Mouse (Mus musculus) layer of hippocampus, postnatal 25 days (tissue): ENCODE measurements around the gene Adarb2. TPM values are rescaled to one million over a fixed set of nuclear protein-coding genes. Genes with fewer than 3 reads are reported as not detected.

ENCODE experiments used
- DNase-seq, 2 experiments: peaks; one replicate each; pipeline ENCODE4 v3.0.0; 2022; ENCODE audit warnings: mixed read lengths in 2 of 2, low spot score in 1 of 2; ENCODE audit errors: extremely low spot score in 1 of 2
- total RNA-seq, 2 experiments: library from RNA; stranded (reverse); gene quantifications; 2 replicates each; pipeline ENCODE4 v1.2.3; 2021

Gene Adarb2
- 10 to 100 TPM; 29.3 to 36.3 TPM for total RNA-seq

GRCm38 (mm10) chr13:8202681-8203476 is at the start of gene Adarb2:
Gene Adarb2 (plus strand): TSS chr13:8202866.
- peak; percentile 37 to 49 for DNase-seq

DNA sequence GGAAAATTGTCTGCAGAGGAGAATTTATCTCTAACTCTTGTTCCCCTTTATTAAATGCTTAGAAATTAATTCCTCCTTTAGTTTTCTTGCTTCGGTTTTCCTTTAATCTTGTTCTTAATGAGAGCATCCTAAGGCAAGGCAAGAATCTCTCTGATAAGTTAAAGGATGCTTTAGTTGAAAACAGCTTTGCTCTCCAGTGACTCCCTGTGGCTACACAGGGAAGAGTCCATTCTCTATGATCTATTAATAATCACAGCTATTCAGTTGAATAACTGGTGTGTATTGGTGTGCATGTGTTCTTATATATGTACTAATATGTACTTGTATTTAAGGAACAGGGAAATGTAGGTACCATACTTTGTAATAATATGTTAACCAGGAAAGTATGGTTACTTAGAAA is 28.9 kb upstream of the Adarb2 start:
- DNase-seq, result peak in 1 of 2 experiments; percentile 8

GRCm38 (mm10) chr13:8191977-8192376 is 10.7 kb upstream of the Adarb2 start:
- DNase-seq, result no peak

DNA sequence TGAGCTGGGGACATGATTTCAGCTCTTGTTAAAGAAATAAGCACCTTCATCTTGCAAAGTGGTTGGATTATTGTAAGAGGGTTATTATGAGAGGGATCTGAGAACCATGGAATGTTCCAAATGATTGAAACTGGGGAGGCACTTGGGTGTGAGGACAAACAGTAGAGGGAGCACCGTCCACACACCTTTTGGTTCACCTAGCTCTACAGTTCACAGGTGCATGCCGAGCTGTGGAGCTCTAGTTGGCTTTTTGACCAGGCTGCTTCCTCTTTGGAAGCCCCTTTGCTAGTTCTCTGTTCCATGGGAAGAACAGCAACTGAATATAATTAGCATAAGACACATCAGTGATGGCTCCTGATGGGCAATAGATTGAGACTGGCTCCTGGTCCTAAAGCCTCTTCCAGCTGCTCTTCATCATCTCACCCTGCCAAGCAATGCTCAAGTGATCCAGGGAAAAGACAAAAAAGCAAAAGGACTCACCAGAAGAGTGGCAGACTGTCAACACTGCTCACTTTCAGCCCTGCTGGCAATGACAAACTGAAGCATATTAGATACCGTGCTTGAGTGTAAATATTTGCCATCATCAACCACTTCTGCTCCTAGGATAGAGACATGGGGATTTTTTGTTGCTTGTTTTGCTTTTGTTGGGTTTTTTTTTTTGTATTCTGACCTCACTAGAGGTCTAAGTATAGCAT is 3.3 kb upstream of the Adarb2 start:
- DNase-seq, result no peak

DNA sequence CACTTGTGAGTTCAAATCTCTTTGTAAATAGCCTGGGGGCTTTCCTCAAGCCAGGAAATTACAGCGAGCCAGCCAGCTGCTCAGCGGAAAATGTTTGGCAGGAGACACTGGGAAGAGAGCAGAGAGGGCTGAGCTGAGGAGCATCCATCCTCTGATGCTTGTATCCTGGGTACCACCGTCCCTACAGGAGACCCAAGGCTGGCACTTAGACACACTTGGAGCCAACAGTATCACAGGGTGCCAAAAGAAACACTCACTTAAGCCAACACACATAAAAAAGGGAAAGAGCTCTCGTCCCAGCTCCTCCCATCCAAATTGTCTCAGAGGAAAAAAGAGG is 779 bp downstream of the Adarb2 start:
- peak in 1 of 2 experiments; percentile 20 for DNase-seq

DNA sequence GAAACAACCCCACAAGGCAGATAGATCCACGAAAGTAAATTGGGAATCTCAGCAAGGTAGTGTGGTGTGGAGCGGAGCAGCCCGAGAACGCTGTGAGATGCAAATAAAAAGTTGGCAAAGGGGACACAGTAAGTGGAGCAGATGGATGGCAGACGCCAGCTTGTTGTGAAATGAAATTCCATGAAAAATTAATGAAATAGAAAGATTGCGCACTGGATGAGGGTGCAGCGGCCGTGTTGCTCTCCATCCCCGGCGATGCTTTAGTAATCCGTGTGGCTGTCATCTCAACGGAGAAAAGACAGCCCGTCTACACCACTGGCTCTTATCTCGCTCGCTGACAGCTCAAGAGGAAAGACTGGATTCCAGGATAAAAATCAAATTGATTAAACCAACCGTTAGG is 4.7 kb downstream of the Adarb2 start:
- DNase-seq, result peak in 1 of 2 experiments; percentile 21

GRCm38 (mm10) chr13:8210776-8211175 is 8.1 kb downstream of the Adarb2 start:
- DNase-seq, result no peak

- DNase-seq, result no peak
These were observed 36.2 kb downstream of the Adarb2 start for GRCm38 (mm10) chr13:8238871-8239270.

GRCm38 (mm10) chr13:8248016-8248667 is 45.5 kb downstream of the Adarb2 start:
- DNase-seq, result no peak

- DNase-seq, result no peak
These were observed 69.7 kb downstream of the Adarb2 start for GRCm38 (mm10) chr13:8272158-8272945.

GRCm38 (mm10) chr13:8283116-8283515 is 80.5 kb downstream of the Adarb2 start:
- no peak for DNase-seq

DNA sequence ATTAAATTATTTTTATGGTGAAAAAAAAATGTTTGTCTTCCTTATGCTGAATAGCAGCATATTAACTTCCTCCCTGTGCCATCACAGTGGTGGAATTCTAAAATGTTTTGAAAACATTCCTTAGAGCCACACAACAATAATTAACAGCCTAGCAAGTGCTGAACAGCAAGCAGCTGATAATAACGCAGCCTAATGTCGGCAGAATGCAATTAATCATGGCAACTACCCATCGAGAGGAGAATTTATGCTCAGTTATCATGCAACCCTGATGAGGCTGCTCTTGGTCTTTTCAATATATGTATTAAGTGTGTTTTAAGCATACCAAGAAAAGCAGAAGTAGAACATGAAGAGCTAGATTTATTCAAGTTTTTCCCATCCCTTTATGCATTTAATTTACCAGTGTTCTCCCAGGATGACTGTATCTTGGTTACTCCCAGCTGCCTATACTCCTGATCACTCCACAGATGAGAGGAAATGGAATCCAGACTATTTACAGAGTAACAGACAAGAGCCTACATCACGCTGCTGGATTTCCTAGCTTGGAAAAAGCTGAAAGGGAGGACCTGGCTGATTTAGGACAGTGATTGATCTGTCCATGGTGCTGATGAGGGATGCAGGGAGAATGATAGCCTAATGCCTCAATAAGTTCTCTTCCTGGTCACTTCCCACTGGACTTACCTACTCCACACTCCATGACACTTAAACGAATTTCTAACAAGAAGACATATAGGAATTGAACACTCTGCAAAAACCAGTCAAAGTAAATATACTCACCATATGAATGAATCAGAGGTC is 113.9 kb downstream of the Adarb2 start:
- no peak for DNase-seq

GRCm38 (mm10) chr13:8333589-8334455 is 131.2 kb downstream of the Adarb2 start:
- DNase-seq, result no peak

DNA sequence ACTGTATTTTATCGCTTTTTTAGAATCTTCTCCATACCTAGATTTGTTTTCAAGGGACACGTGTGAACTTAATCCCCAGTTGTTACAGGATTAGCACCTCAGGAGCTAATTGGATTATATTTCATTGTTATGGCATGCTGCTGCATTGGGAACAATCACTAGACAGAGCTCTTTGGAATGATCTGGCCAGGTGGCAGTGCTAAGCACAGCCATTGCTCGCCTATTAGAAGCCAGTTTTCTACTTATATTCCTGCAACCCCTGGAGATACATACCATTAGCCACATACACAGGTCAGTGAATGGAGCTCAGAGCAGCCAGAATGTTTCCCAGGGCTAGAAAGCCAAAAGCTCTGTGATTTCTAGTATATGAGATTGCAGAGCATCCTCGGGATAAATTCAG is 131.9 kb downstream of the Adarb2 start:
- no peak for DNase-seq

DNA sequence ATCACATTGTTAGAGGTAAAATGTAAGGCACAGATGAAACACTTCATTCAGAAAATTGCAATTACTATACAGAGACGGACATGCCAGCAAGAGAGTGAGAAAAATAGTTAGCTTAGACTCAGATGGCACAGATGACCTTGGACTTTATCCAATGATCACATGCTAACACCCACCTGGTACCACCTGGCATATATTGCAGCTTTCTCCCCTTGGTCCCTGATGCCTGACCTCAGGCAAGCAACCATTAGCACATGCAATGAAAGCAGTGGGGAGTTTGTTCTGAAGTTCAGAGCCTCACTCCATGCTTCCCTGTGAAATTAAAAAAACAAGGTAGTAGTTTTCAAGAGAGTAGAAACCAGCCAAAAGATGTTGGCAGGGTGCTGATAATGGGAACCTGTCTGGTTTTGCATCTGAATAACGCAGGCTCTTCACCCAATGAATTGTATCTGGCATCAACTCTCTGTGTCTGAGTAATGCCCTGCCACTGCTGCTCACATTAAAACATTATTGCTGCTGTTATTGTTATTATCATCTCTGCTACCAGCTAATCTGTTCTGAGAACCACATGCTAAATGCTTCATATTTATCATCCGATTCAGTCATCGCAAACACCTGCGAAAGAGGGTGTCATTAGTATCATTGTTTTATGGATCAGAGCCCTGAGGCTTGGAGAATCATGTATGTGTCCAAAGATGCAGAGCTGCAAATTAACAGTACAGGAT is 138.6 kb downstream of the Adarb2 start:
- DNase-seq, result no peak

GRCm38 (mm10) chr13:8347147-8347546 is 144.5 kb downstream of the Adarb2 start:
- DNase-seq, result no peak

- DNase-seq, result no peak
These were observed 149.7 kb downstream of the Adarb2 start for GRCm38 (mm10) chr13:8352341-8352740.

GRCm38 (mm10) chr13:8352952-8353351 is 150.3 kb downstream of the Adarb2 start:
- no peak for DNase-seq
